Mouse (Mus musculus) frontal cortex, adult 2 months (tissue): ENCODE measurements at regions not wholly inside any gene's neighbourhood (a gene's known extent, or its start where the extent isn't known, plus 50 kb on each side); places are given as distances from the start of the nearest gene placed in this dataset.

ENCODE experiments used
- DNase-seq, 2 experiments: peaks; one replicate each; pipeline ENCODE4 v3.0.0; 2022; ENCODE audit warnings: low spot score in 1 of 2; ENCODE audit errors: extremely low spot score in 1 of 2

- DNase-seq, result peak in 1 of 2 experiments; percentile 14
Observed at GRCm38 (mm10) chr12:42457655-42458054, 971.4 kb upstream of the Lrrn3 start.

DNA sequence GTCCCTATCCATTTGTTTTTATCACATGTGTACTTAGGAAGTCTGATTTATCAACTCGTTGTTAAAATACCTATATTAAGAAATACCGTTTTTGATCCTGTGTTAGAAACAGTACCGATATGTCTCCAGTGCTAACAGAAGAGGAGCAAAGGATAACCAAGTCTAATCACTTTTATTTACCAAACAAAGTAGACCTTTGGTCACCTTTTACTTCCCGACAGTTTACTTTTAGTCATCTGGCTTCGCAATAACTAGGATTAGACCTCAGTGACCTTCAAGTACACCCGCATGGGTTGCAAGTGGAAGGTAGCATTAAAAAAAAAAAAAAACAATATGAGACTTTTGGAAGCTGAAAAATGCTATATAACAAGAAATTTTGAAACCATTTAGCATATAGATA is 949.4 kb upstream of the Lrrn3 start:
- DNase-seq, result no peak

GRCm38 (mm10) chr12:42427470-42427869 is 941.2 kb upstream of the Lrrn3 start:
- no peak for DNase-seq
